Mouse (Mus musculus): ENCODE data around the gene Gm21903. TPM values are rescaled to one million over a fixed set of nuclear protein-coding genes. Genes with fewer than 3 reads are reported as not detected.

Gene Gm21903
- not detected for polyA plus RNA-seq (2014; fragmentation: Illumina TruSeq; extraction: RNeasy Lipid Tissue Mini Kit (QIAGEN cat#74804); ENCODE audit: low replicate concordance)

DNA sequence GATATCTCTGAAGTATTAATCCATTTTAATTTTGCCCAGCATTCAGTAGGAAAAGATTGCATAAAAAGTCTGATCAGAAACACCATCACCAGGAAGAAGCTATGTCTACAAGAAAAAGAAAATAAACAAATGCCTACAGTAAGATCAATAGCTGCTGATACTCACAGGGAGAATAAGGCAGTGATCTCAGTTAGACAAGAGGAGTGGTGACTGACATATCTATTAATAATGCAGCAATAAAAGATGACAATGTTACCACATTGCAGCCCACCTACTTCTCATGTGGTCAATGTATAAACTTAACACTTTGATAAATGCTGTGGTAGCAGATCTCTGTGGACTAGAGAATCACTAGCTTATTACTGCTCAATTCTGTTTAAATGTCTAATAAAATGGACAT is at the start of gene Gm21903:
Gene Gm21903, minus strand, starts transcription at position 101 of the 400 bp plus-strand sequence.

DNA sequence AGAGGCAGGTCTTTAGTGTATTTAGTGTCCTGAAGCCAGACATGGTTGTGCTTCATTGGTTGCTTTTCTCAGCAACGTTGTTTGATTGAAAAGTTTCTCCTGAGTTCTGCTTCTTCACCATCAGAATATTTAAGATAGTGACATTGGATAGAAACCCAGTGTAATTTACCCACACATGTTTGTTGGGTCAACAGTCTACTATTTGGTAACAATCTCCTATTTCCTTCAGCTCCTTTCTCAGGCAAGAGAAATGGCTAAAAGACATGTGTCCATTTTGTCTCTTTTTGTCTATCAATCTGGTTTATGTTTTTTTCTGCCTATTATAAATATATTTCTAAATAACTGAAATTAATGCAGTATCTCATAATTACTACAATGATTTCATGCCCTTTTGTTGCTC is 33.8 kb upstream of the Gm21903 start, which contains the start of gene Esp23:
Gene Esp23, minus strand, starts transcription at position 101 of the 400 bp plus-strand sequence.

DNA sequence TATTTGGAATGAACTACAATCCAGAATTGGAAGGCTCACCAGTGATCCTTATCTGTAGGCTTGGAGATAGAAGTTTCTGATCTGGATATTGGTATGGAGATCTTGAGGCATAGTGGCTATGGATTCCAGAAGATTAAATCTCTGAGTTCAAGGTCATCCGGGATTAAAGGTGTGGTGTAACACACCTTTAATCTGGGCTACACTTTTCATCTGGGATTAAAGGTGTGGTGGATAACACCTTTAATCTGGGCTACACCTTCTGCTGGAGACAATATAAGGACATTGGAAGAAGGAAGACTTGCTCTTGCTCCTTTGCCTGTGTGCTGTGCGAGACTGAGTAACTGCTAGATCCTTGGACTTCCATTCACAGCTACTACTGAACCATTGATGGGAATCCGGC is 6.7 kb downstream of the Gm21903 start, which contains the start of gene Esp24:
Gene Esp24, plus strand, starts transcription at position 301 of the 400 bp plus-strand sequence.

Other genes starting within 250 kb of the Gm21903 start
- gene Esp24, start 6.6 kb downstream of the Gm21903 start, polyA plus RNA-seq (2014; fragmentation: Illumina TruSeq; extraction: RNeasy Lipid Tissue Mini Kit (QIAGEN cat#74804); ENCODE audit: low replicate concordance): not detected
- not detected for gene Esp23, start 33.7 kb upstream of the Gm21903 start, polyA plus RNA-seq (2014; fragmentation: Illumina TruSeq; extraction: RNeasy Lipid Tissue Mini Kit (QIAGEN cat#74804); ENCODE audit: low replicate concordance)
- gene Esp22, start 52.0 kb upstream of the Gm21903 start, polyA plus RNA-seq (2014; fragmentation: Illumina TruSeq; extraction: RNeasy Lipid Tissue Mini Kit (QIAGEN cat#74804); ENCODE audit: low replicate concordance): not detected